Mouse (Mus musculus) urinary bladder, adult 2 months (tissue): Measurements from ENCODE around the gene Gm10382. TPM values are rescaled to one million over a fixed set of nuclear protein-coding genes. Genes with fewer than 3 reads are reported as not detected.
"Not testable (repeated sequence)": the region's sequence is repeated elsewhere in the genome, so short reads cannot be mapped to it uniquely, and the experiment has no call there.

Experiments used
- DNase-seq: peaks from one replicate; pipeline ENCODE4 v3.0.0; 2022; ENCODE audit warnings: low spot score
- polyA plus RNA-seq: library from polyadenylated mRNA; depleted of rRNA; stranded (reverse); fragments of >200 nt; gene quantifications from 2 replicates; pipeline ENCODE4 v1.2.3, GENCODE M21; 2012; rRNA removed

Gene Gm10382
- polyA plus RNA-seq, 1 experiment, result 0.29 TPM

- no peak for DNase-seq
These were observed 29.5 kb downstream of the Gm10382 start for GRCm38 (mm10) chr5:125418636-125419035.

- DNase-seq, result no peak
These were observed 30.0 kb downstream of the Gm10382 start for GRCm38 (mm10) chr5:125419124-125419523.

GRCm38 (mm10) chr5:125425698-125426276 lies 36.7 kb downstream of the Gm10382 start:
- no peak for DNase-seq

- DNase-seq, result no peak
These were observed 37.2 kb downstream of the Gm10382 start for GRCm38 (mm10) chr5:125426343-125426742.

GRCm38 (mm10) chr5:125432324-125432723 lies 43.2 kb downstream of the Gm10382 start:
- DNase-seq, result not testable (repeated sequence)

GRCm38 (mm10) chr5:125433793-125434337 lies 44.7 kb downstream of the Gm10382 start, which contains the start of gene Dhx37:
TSS of gene Dhx37 (minus strand) at chr5:125434121.
- peak; percentile 84 for DNase-seq

- not testable (repeated sequence) for DNase-seq
These were observed 45.2 kb downstream of the Gm10382 start for GRCm38 (mm10) chr5:125434347-125434746.

Other genes with a start within 250 kb of the Gm10382 start
- gene Ncor2, start 210.1 kb upstream of the Gm10382 start, polyA plus RNA-seq, result 24.5 and 61.9 TPM in 2 replicates
- 75.6 and 92.2 TPM in 2 replicates for gene Scarb1, start 48.2 kb upstream of the Gm10382 start, polyA plus RNA-seq
- 740 and 949 TPM in 2 replicates for gene Ubc, start 880 bp downstream of the Gm10382 start, polyA plus RNA-seq
- 15.7 and 16.8 TPM in 2 replicates for gene Dhx37, start 44.8 kb downstream of the Gm10382 start, polyA plus RNA-seq
- gene Bri3bp, start 52.2 kb downstream of the Gm10382 start, polyA plus RNA-seq, result 3.5 and 7.5 TPM in 2 replicates
- gene Aacs, start 86.5 kb downstream of the Gm10382 start, polyA plus RNA-seq, result 27.3 and 40.5 TPM in 2 replicates
- 0.03 and 0.04 TPM in 2 replicates for gene Tmem132b, start 142.5 kb downstream of the Gm10382 start, polyA plus RNA-seq